In the genomic region with DNA sequence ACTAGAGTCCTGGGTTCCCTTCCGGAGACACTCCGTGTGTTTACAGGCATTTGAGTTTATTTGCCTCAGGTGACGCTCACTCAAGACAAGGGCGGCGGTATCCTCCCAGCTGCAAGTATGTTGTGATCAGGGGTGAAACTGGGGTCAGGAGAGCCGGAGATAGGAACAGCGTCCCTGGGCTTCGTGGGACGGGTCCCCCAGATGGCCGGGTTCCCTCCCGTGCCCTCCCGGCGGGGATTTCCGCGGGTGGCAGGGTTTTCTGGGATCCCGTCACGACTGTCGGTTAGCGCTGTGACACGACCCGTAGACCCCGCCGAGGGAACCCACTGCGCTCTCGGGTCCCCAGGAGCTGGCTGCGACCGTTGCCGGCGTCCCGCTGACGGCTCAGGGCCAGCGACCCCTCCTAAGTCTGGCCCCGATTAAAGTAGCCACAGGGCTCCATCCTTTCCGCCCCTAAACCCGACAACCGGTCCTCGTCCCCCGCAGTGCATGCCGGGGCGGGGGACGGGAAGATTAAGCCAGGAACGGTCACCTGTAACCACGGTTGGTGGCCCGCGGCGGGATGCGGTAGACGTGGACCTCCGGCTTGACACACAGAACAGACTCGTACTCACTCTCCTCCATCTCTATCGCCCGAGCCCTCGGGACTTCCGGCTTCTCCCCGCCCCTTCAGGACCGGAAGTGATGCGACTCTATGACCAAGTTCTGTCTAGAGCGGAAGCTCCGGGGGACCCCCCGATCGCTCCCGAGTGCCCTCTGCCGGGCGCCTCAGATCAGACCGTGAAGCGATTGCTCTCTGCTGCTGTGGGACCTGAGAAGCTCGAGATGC, we compare ENCODE assay signal across 7 mouse cellular contexts. TPM values are rescaled to one million over a fixed set of nuclear protein-coding genes. Genes with fewer than 3 reads are reported as not detected.
DNase-seq lines count a peak whose midpoint lies in the region; ATAC-seq and TF ChIP-seq lines count a peak whose summit lies in the region.

A gene (minus strand): TSS at position 677 of the 829 bp plus-strand sequence.

- DNase-seq in adrenal gland, postnatal 25 days: peak; percentile 93
- peak; percentile 96 to 97 for DNase-seq in heart, adult 18-20 months
- peak; percentile 97 for DNase-seq in kidney, adult 2 months
- DNase-seq in spleen, adult 2 months (ENCODE audit: low read depth in 1 of 2, low spot score in 2 of 2): peak; percentile 90 to 94

- under 1% methylated on average over 67 of the region's 67 CpGs for WGBS in embryonic facial prominence, embryonic 12.5 days
- under 1% methylated on average over 67 of the region's 67 CpGs for whole genome bisulfite sequencing in kidney, adult 2 months
- WGBS in limb, embryonic 12.5 days: under 1% methylated on average over 67 of the region's 67 CpGs
- WGBS in midbrain, embryonic 15.5 days: 1% methylated on average over 67 of the region's 67 CpGs
- WGBS in spleen, adult 2 months: under 1% methylated on average over 67 of the region's 67 CpGs

- peak within 1 kb of the TSS; percentile 94 for H3K9ac ChIP-seq in embryonic facial prominence, embryonic 12.5 days
- peak within 1 kb of the TSS; percentile 90 for H3K9ac ChIP-seq in limb, embryonic 12.5 days (replicated peaks)
- peak within 1 kb of the TSS; percentile 92 for H3K9ac ChIP-seq in midbrain, embryonic 15.5 days

- H3K4me2 ChIP-seq in embryonic facial prominence, embryonic 12.5 days (replicated peaks): peak within 1 kb of the TSS; percentile 98
- H3K4me2 ChIP-seq in limb, embryonic 12.5 days: peak within 1 kb of the TSS; percentile 96
- peak within 1 kb of the TSS; percentile 97 for H3K4me2 ChIP-seq in midbrain, embryonic 15.5 days

- peak; percentile 65 for TF ChIP-seq CTCF in kidney, adult 2 months (conservative IDR thresholded peaks at IDR 0.05; ENCODE audit: insufficient read depth, insufficient read length, low read depth, low read length)
- TF ChIP-seq CTCF in spleen, adult 2 months (IDR thresholded peaks at IDR 0.05; ENCODE audit: extremely low read depth, insufficient read depth, insufficient read length, insufficient replicate concordance): peak; percentile 90

- peak within 1 kb of the TSS; percentile 48; the same call in 1 of the 2 replicates for H3K27ac ChIP-seq in embryonic facial prominence, embryonic 12.5 days
- no peak within 1 kb of the TSS; the same call in 1 of the 2 replicates for H3K27ac ChIP-seq in kidney, adult 2 months (ENCODE audit: insufficient read depth, low read depth, low read length)
- 0 out of 2 replicates have a peak within 1 kb of the TSS, but pooled peaks have one; percentile 56 for H3K27ac ChIP-seq in limb, embryonic 12.5 days
- H3K27ac ChIP-seq in midbrain, embryonic 15.5 days: peak within 1 kb of the TSS; percentile 80
- peak within 1 kb of the TSS; percentile 80 for H3K27ac ChIP-seq in spleen, adult 2 months (ENCODE audit: insufficient read depth, low read length)

- ATAC-seq in embryonic facial prominence, embryonic 12.5 days (ENCODE audit: insufficient number of reproducible peaks, insufficient read depth, low FRiP score, low TSS enrichment): peak; percentile 87
- ATAC-seq in limb, embryonic 12.5 days (ENCODE audit: insufficient number of reproducible peaks, insufficient read depth, low FRiP score, low TSS enrichment, low read depth): peak; percentile 85
- peak; percentile 92 for ATAC-seq in midbrain, embryonic 15.5 days (replicated peaks)

- no peaks in the 10 kb centered on the region for H3K9me3 ChIP-seq in embryonic facial prominence, embryonic 12.5 days
- peaks cover 3% of the 10 kb centered on the region; the same call in 1 of the 2 replicates for H3K9me3 ChIP-seq in limb, embryonic 12.5 days
- H3K9me3 ChIP-seq in midbrain, embryonic 15.5 days: no peaks in the 10 kb centered on the region

- H3K27me3 ChIP-seq in embryonic facial prominence, embryonic 12.5 days: no peaks in the 10 kb centered on the region
- no peaks in the 10 kb centered on the region for H3K27me3 ChIP-seq in kidney, adult 2 months (replicated peaks; ENCODE audit: control insufficient read depth, insufficient read depth, low read length)
- H3K27me3 ChIP-seq in limb, embryonic 12.5 days: no peaks in the 10 kb centered on the region
- H3K27me3 ChIP-seq in midbrain, embryonic 15.5 days (replicated peaks): no peaks in the 10 kb centered on the region
- no peaks in the 10 kb centered on the region for H3K27me3 ChIP-seq in spleen, adult 2 months (ENCODE audit: control insufficient read depth, insufficient read depth, low read length)

- peaks cover 11% of the 10 kb centered on the region for H3K4me1 ChIP-seq in embryonic facial prominence, embryonic 12.5 days
- peaks cover 8% of the 10 kb centered on the region; the same call in 1 of the 2 replicates for H3K4me1 ChIP-seq in kidney, adult 2 months (ENCODE audit: control insufficient read depth, insufficient read depth, low read length)
- peaks cover 10% of the 10 kb centered on the region for H3K4me1 ChIP-seq in limb, embryonic 12.5 days (replicated peaks)
- peaks cover 19% of the 10 kb centered on the region for H3K4me1 ChIP-seq in midbrain, embryonic 15.5 days
- H3K4me1 ChIP-seq in spleen, adult 2 months (ENCODE audit: control insufficient read depth, insufficient read depth, insufficient read length): peaks cover 4% of the 10 kb centered on the region; the same call in 1 of the 2 replicates

- peaks cover 15% of the 10 kb centered on the region for H3K36me3 ChIP-seq in embryonic facial prominence, embryonic 12.5 days
- no peaks in the 10 kb centered on the region for H3K36me3 ChIP-seq in kidney, adult 2 months (ENCODE audit: control insufficient read depth, insufficient read depth, low read length)
- peaks cover 31% of the 10 kb centered on the region for H3K36me3 ChIP-seq in limb, embryonic 12.5 days
- peaks cover 7% of the 10 kb centered on the region; the same call in 1 of the 2 replicates for H3K36me3 ChIP-seq in midbrain, embryonic 15.5 days (replicated peaks)
- peaks cover 10% of the 10 kb centered on the region for H3K36me3 ChIP-seq in spleen, adult 2 months (ENCODE audit: control insufficient read depth, insufficient read depth, low read length)

- TF ChIP-seq POLR2A in kidney, adult 2 months (IDR thresholded peaks at IDR 0.05; ENCODE audit: low read depth, low read length): peak; percentile 89
- TF ChIP-seq POLR2A in spleen, adult 2 months (IDR thresholded peaks at IDR 0.05; ENCODE audit: low read depth, low read length): peak; percentile 87

- H3K4me3 ChIP-seq in embryonic facial prominence, embryonic 12.5 days: peak within 1 kb of the TSS; percentile 97
- H3K4me3 ChIP-seq in kidney, adult 2 months (ENCODE audit: insufficient read depth, low read depth, low read length): peak within 1 kb of the TSS; percentile 81
- peak within 1 kb of the TSS; percentile 92 for H3K4me3 ChIP-seq in limb, embryonic 12.5 days (replicated peaks)
- H3K4me3 ChIP-seq in midbrain, embryonic 15.5 days: peak within 1 kb of the TSS; percentile 91
- H3K4me3 ChIP-seq in spleen, adult 2 months (ENCODE audit: extremely low read depth, insufficient read depth, insufficient read length): peak within 1 kb of the TSS; percentile 93

RNA-seq across cellular contexts. Expression of the gene that starts here (rescaled TPM):
- total RNA-seq in adrenal gland, postnatal 25 days (2021): 56.2 and 67.2 TPM in 2 replicates
- 79.8 and 84.5 TPM in 2 replicates for polyA plus RNA-seq in embryonic facial prominence, embryonic 12.5 days (2016; fragmentation: Nextera tagmentation; extraction: Ambion mirVana)
- total RNA-seq in heart, adult 18-20 months (2021): 10 to 100 TPM; 13.4 to 14.5 TPM
- polyA plus RNA-seq in kidney, adult 2 months (2012; rRNA removed): 60.3 and 64.9 TPM in 2 replicates
- polyA plus RNA-seq in limb, embryonic 12.5 days (2016; fragmentation: Nextera tagmentation; extraction: Ambion mirVana): 87.1 and 87.7 TPM in 2 replicates
- polyA plus RNA-seq in midbrain, embryonic 15.5 days (2015; fragmentation: Nextera tagmentation; extraction: Ambion mirVana): 55.9 and 56.0 TPM in 2 replicates
- 71.3 and 101 TPM in 2 replicates for polyA plus RNA-seq in spleen, adult 2 months (2012; rRNA removed)
